Mouse (Mus musculus): Measurements from ENCODE around the gene Acsl4. TPM values are rescaled to one million over a fixed set of nuclear protein-coding genes. Genes with fewer than 3 reads are reported as not detected.

The Acsl4 gene
- polyA plus RNA-seq, 1 experiment from 2014 or later = 19.4 TPM

DNA sequence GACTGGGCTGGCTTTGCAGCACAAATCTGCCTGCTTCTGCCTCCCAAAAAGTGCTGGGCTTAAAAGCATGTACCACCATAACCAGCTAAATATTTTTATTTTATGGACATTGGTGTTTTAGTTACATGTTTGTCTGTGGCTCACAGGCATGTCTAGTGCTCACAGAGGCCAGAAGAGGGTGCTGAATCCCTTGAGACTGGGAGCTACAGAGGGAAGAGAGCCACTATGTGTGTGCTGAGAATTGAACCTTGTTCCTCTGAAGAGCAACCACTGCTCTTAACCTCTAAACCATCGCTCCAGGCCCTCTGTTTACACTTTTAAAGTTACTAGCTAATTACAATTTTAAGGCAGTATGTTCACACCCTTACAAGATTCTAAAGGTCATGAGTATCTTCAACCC, 2.7 kb downstream of the Acsl4 start:
- no peak overlapping the region for H3K4me3 ChIP-seq
- peaks cover 23% of the 10 kb centered on the region for H3K27me3 ChIP-seq (ENCODE audit: insufficient read depth, poor library complexity, severe bottlenecking)
- no peaks in the 10 kb centered on the region for H3K9me3 ChIP-seq
- peaks cover 9% of the 10 kb centered on the region for H3K4me1 ChIP-seq (replicated peaks)
- 91% methylated on average over 1 of the region's 1 CpGs for WGBS
- no peaks in the 10 kb centered on the region for H3K36me3 ChIP-seq
- DNase-seq (ENCODE audit: low spot score) = no peak
- H3K27ac ChIP-seq = no peak overlapping the region

DNA sequence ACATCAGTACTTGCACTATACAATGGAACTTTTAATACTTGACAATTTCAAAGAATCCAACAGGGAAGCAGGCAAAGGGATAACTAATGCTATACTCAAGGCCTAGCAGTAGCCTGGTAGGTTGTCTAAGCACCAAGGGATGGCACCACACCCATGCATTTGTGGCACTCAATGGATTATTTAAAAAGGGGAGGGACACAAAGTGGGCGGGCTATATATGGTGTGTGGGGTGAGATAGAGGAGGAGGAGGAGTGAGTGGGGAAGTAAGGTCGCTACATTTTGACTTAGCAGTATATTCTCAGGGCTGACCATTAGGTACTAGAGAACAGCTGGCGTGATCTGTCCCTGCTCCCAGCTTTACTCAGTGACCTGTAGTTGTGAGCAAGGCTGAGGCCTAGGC, 5.4 kb downstream of the Acsl4 start:
- DNase-seq (ENCODE audit: low spot score) = no peak
- 79% methylated on average over 3 of the region's 3 CpGs for WGBS
- H3K4me3 ChIP-seq = no peak overlapping the region
- H3K36me3 ChIP-seq = no peaks in the 10 kb centered on the region
- no peaks in the 10 kb centered on the region for H3K9me3 ChIP-seq
- peaks cover 9% of the 10 kb centered on the region for H3K4me1 ChIP-seq (replicated peaks)
- no peak overlapping the region for H3K27ac ChIP-seq
- H3K27me3 ChIP-seq (ENCODE audit: insufficient read depth, poor library complexity, severe bottlenecking) = peaks cover 10% of the 10 kb centered on the region

DNA sequence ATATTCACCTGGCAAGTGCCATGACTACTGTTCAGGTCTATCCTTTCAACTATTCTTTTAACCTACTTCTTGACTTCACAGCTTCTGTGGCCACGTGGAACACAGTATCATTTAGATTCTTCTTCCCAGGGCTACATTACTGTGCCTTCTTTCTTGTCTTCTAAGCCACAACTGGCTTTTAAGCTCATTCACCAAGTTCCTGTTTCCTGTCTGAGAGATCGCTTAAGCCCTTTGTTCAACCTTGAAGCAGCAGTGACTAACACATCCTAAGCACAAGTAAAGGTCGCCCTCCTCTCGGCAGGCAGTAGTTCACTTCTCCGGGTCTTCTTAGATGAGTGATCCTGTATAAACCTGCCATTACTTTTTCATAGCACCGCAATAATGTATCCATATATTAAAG, 10.4 kb downstream of the Acsl4 start:
- Histone ChIP-seq H3K4me1 (replicated peaks) (no peaks in the 10 kb centered on the region), H3K9me3 (no peaks in the 10 kb centered on the region), H3K36me3 (no peaks in the 10 kb centered on the region), H3K27ac (no peak overlapping the region), H3K27me3 (ENCODE audit: insufficient read depth, poor library complexity, severe bottlenecking) (no peaks in the 10 kb centered on the region; the same call in 1 of the 2 replicates), H3K4me3 (no peak overlapping the region)
- DNase-seq (ENCODE audit: low spot score) = no peak
- 84% methylated on average over 6 of the region's 6 CpGs for whole genome bisulfite sequencing

DNA sequence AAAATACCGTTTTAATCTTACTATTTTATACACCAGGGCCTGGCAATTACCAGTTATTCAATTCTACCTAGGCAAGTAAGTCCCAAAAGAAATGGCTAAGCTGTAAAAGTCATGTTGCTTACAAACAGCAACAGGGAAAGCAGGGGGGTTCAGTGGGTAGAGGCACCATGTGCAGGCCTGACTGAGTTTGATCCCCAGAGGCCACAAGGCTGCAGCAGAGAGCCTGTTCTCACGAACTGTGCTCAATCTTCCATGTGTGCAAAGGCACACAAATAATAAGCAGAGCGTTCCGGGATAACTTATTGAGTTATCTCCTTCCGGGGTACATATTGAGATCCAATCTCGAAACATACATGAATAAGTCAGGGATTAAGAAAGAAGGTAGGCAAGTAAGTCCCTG, 12.3 kb downstream of the Acsl4 start:
- WGBS = 84% methylated on average over 6 of the region's 6 CpGs
- Histone ChIP-seq H3K27ac (no peak overlapping the region), H3K4me3 (no peak overlapping the region), H3K36me3 (no peaks in the 10 kb centered on the region), H3K9me3 (no peaks in the 10 kb centered on the region), H3K27me3 (ENCODE audit: insufficient read depth, poor library complexity, severe bottlenecking) (no peaks in the 10 kb centered on the region; the same call in 1 of the 2 replicates), H3K4me1 (replicated peaks) (no peaks in the 10 kb centered on the region)
- no peak for DNase-seq (ENCODE audit: low spot score)

DNA sequence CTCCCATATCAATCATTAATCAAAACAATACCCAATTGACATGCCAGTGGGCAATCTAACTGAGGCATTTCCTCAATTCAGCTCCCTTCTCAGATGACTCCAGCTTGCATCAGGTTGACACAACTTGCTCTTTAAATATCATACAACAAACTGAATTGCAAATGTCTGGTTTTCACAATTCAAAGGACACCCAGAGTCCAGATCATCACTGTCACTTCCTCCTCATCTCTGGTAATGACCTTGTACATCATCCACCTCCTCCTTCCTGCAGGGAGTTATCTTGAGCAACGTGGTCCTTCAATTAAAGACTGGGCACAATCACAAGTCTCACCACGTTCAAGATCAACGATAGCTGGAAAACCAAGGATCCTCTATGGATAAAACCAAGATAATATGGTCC, 13.0 kb downstream of the Acsl4 start:
- H3K4me3 ChIP-seq = no peak overlapping the region
- no peaks in the 10 kb centered on the region for H3K36me3 ChIP-seq
- no peak overlapping the region for H3K27ac ChIP-seq
- DNase-seq (ENCODE audit: low spot score) = no peak
- WGBS = 86% methylated on average over 3 of the region's 3 CpGs
- no peaks in the 10 kb centered on the region for H3K4me1 ChIP-seq (replicated peaks)
- H3K27me3 ChIP-seq (ENCODE audit: insufficient read depth, poor library complexity, severe bottlenecking) = no peaks in the 10 kb centered on the region; the same call in 1 of the 2 replicates
- no peaks in the 10 kb centered on the region for H3K9me3 ChIP-seq

DNA sequence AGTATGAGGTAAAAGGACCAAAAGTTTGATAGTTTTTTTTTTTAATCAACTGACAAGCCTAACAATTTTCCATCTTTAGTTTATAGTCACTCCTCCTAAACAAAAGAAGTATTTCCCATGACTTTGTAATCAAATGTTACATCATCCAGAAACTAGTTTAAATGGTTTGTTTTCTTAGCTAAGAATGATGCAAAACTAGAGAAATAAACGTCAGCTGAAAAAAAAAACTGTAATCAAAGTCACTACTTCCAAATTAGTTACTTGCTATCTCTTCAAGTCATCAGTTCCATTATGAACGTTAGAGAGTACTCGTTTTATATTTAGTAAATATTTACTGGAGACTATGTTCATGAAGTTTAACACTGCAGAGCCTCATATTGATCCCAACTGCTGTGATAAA, 13.6 kb downstream of the Acsl4 start:
- Histone ChIP-seq H3K27me3 (ENCODE audit: insufficient read depth, poor library complexity, severe bottlenecking) (no peaks in the 10 kb centered on the region; the same call in 1 of the 2 replicates), H3K27ac (no peak overlapping the region), H3K9me3 (no peaks in the 10 kb centered on the region), H3K4me1 (replicated peaks) (no peaks in the 10 kb centered on the region), H3K36me3 (no peaks in the 10 kb centered on the region), H3K4me3 (no peak overlapping the region)
- WGBS = 86% methylated on average over 3 of the region's 3 CpGs
- DNase-seq (ENCODE audit: low spot score) = no peak

DNA sequence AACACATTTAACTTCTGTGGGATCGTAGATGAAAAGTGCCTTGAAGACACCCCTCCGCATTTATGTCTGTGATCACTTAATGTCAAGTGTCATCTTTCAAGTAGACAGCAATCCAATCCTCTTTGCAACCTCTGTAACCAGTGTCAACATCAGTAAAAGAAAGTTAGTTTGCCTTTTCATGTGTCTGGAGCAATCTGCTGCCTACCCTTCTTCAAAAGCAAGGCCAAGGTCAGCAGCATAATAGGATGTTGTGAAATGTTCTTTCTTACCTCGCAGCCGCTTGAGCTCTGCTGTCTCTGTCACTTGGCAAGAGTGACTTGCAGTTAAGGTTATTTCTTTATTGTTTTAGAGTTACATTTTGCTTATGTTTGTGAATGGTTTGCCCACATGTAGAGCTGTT, 14.8 kb downstream of the Acsl4 start:
- Histone ChIP-seq H3K27me3 (ENCODE audit: insufficient read depth, poor library complexity, severe bottlenecking) (peaks cover 5% of the 10 kb centered on the region; the same call in 1 of the 2 replicates), H3K4me1 (replicated peaks) (no peaks in the 10 kb centered on the region), H3K9me3 (no peaks in the 10 kb centered on the region), H3K4me3 (no peak overlapping the region), H3K36me3 (no peaks in the 10 kb centered on the region), H3K27ac (no peak overlapping the region)
- WGBS = 90% methylated on average over 4 of the region's 4 CpGs
- DNase-seq (ENCODE audit: low spot score) = no peak

DNA sequence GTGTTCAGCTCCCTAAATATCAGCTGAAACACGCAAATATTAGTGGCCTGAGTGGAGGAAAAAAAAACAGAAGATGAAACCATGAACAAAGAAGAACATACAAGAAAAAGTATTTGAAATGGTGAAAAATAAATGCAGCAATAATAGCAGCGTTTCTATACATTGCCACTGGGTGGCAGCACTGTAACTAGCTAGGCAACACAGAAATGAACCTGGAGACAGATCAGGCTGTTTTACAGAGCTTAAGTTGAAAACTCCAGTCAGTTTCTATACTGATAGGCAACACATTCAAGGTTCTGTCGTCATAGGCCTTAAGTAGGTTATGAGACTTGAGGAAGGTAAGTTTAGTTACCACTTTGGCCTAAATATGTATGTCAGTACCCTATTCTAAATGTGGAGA, 17.9 kb downstream of the Acsl4 start:
- 27% methylated on average over 3 of the region's 3 CpGs for WGBS
- Histone ChIP-seq H3K4me1 (replicated peaks) (no peaks in the 10 kb centered on the region), H3K27ac (no peak overlapping the region), H3K4me3 (no peak overlapping the region), H3K9me3 (no peaks in the 10 kb centered on the region), H3K27me3 (ENCODE audit: insufficient read depth, poor library complexity, severe bottlenecking) (peaks cover 5% of the 10 kb centered on the region; the same call in 1 of the 2 replicates), H3K36me3 (no peaks in the 10 kb centered on the region)
- DNase-seq (ENCODE audit: low spot score) = peak; percentile 18

DNA sequence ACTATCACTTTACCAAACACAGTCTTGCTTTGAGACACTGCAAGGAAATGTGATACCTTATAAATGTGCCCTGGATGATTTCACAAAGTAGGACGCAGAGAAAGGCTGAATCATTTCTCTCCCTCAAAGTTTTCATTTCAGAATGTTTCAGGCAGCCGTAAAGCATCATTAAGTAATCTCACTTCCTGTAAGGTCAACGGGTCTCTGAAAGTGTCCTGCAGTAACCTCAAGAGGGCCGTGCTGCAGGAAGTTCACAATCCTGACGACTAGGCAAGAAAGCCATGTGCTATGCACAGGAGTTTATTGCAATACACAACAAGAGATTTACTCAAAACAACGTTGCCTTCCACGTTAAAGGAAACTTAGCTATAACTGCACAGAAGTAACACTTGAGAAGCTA, 20.4 kb downstream of the Acsl4 start:
- 72% methylated on average over 7 of the region's 7 CpGs for WGBS
- no peak for DNase-seq (ENCODE audit: low spot score)

DNA sequence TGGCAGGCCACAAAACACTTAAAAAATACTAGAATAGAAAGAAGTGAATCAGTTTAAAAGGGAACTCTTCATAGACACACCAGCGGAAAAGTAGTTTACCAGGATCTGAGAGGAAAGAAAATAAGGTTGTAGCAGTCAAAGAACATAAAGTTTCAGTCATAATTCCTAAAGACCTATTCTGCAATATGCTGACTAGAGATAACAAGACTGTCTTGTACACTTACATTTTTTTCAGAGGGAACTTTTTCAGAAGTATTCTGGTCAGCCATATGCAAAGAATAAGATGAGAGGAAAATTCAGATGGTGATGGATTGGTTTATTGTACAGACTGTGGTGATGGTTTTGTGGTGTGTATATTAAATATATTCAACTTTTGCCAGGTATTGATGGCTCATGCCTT, 26.5 kb downstream of the Acsl4 start:
- peaks cover 7% of the 10 kb centered on the region; the same call in 1 of the 2 replicates for H3K27me3 ChIP-seq (ENCODE audit: insufficient read depth, poor library complexity, severe bottlenecking)
- DNase-seq (ENCODE audit: low spot score) = no peak
- WGBS = 94% methylated on average over 1 of the region's 1 CpGs
- H3K9me3 ChIP-seq = no peaks in the 10 kb centered on the region
- H3K4me3 ChIP-seq = no peak overlapping the region
- H3K27ac ChIP-seq = no peak overlapping the region
- H3K36me3 ChIP-seq = no peaks in the 10 kb centered on the region
- no peaks in the 10 kb centered on the region for H3K4me1 ChIP-seq (replicated peaks)

More for the DNA sequence above, 20.4 kb downstream of the Acsl4 start:
- H3K4me1 ChIP-seq (replicated peaks) = no peaks in the 10 kb centered on the region
- no peaks in the 10 kb centered on the region for H3K9me3 ChIP-seq
- 0 out of 2 replicates have a peak, but pooled peaks cover 5% of the 10 kb centered on the region for H3K27me3 ChIP-seq (ENCODE audit: insufficient read depth, poor library complexity, severe bottlenecking)
- H3K36me3 ChIP-seq = no peaks in the 10 kb centered on the region
- H3K27ac ChIP-seq = no peak overlapping the region
- no peak overlapping the region for H3K4me3 ChIP-seq

DNA sequence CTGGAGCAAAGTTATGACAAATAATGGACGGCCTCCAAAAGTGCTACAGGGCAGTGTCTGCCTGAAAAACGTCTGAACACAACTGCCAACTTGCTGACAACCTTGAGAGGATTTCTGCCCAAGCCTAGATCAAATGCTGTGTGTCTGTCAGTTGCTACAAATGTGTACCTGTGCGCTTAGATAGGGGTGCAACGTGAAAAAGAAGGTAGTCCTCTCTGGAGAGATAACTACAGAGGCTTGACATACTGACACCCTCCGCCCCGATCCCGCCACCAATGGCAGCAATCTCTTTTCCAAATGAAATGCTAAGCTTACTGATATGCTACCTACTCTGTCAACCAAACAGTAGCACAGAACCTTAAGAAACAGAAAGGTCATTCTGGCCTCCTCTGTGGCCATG, 31.3 kb downstream of the Acsl4 start:
- Histone ChIP-seq H3K27me3 (ENCODE audit: insufficient read depth, poor library complexity, severe bottlenecking) (peaks cover 6% of the 10 kb centered on the region; the same call in 1 of the 2 replicates), H3K27ac (no peak overlapping the region), H3K4me3 (no peak overlapping the region), H3K9me3 (no peaks in the 10 kb centered on the region), H3K4me1 (replicated peaks) (no peaks in the 10 kb centered on the region), H3K36me3 (no peaks in the 10 kb centered on the region)
- DNase-seq (ENCODE audit: low spot score) = no peak
- 83% methylated on average over 7 of the region's 7 CpGs for WGBS

DNA sequence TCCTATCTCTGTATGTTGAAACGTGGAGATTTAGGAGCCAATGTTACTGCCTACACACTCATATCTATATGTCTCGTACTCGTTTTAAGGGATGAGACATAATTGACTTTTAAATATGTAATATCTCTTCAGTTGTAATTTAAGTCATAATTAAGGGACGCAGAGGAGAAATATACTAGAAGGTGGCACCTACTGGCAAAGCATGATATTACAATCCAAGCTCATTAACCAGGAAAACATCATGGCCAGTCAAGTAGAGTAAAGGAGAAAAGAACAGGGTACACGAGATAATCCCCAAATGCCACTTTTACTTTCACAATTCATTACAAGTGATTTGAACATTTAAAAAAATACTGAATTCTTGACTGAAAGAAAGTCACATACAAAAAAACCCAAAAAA, 31.9 kb downstream of the Acsl4 start:
- DNase-seq (ENCODE audit: low spot score) = no peak
- no peaks in the 10 kb centered on the region for H3K9me3 ChIP-seq
- H3K27ac ChIP-seq = no peak overlapping the region
- peaks cover 6% of the 10 kb centered on the region; the same call in 1 of the 2 replicates for H3K27me3 ChIP-seq (ENCODE audit: insufficient read depth, poor library complexity, severe bottlenecking)
- H3K36me3 ChIP-seq = no peaks in the 10 kb centered on the region
- 81% methylated on average over 5 of the region's 5 CpGs for whole genome bisulfite sequencing
- no peak overlapping the region for H3K4me3 ChIP-seq
- H3K4me1 ChIP-seq (replicated peaks) = no peaks in the 10 kb centered on the region

DNA sequence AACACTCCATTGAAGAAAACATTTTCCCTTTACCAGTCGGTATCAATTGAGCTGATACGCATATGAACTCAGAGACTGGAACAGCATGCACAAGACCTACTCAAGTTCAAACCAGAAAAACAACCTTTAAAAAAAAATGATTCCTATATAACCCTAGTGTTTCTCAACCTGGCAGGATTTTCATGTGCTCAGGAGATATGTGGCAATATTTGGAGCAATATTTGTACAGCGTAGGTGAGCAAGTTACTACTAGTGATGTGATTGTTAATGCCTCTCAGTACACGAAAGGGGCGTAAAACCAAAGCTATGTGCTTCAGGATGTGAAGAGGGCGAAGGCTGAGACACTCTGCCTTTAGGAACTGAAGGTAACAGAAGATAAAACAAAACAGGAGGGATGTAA, 54.1 kb downstream of the Acsl4 start:
- H3K4me1 ChIP-seq (replicated peaks) = no peaks in the 10 kb centered on the region
- WGBS = 91% methylated on average over 6 of the region's 6 CpGs
- no peak overlapping the region for H3K27ac ChIP-seq
- peaks cover 12% of the 10 kb centered on the region for H3K36me3 ChIP-seq
- no peaks in the 10 kb centered on the region for H3K9me3 ChIP-seq
- no peak for DNase-seq (ENCODE audit: low spot score)
- no peak overlapping the region for H3K4me3 ChIP-seq
- no peaks in the 10 kb centered on the region for H3K27me3 ChIP-seq (ENCODE audit: insufficient read depth, poor library complexity, severe bottlenecking)

DNA sequence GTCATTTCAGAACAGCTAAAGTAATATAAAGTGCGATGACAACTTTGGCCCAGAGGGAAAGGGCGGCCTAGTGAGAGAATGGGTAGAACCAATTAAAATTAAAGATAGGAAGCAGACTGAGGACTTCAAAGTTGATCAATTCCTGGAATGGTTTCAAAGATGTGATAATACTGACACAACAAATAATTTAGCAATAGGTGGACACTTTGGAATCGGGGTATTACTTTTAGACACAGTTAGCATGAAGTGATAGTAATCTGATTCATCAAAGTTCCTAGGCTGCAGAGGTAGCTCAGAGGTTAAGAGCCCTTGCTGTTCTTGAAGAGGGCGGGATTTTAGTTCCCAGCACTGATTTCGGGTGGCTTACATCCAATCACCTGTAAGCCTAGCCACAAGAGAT, 54.8 kb downstream of the Acsl4 start:
- no peak for DNase-seq (ENCODE audit: low spot score)
- H3K4me1 ChIP-seq (replicated peaks) = no peaks in the 10 kb centered on the region
- H3K27me3 ChIP-seq (ENCODE audit: insufficient read depth, poor library complexity, severe bottlenecking) = no peaks in the 10 kb centered on the region
- H3K36me3 ChIP-seq = peaks cover 12% of the 10 kb centered on the region; the same call in 1 of the 2 replicates
- WGBS = 90% methylated on average over 5 of the region's 5 CpGs
- no peak overlapping the region for H3K4me3 ChIP-seq
- no peaks in the 10 kb centered on the region for H3K9me3 ChIP-seq
- no peak overlapping the region for H3K27ac ChIP-seq
